Mouse (Mus musculus) adrenal gland, postnatal 14 days (tissue): ENCODE measurements around the gene Camkk2. TPM values are rescaled to one million over a fixed set of nuclear protein-coding genes. Genes with fewer than 3 reads are reported as not detected.

Source experiments
- DNase-seq: peaks from one replicate; pipeline ENCODE4 v3.0.0; 2021; ENCODE audit warnings: mixed read lengths
- microRNA-seq, 2 experiments: library from miRNA; unstranded; fragments of <30 nt; microRNA quantifications; one replicate each; pipeline ENCODE4 v1.2.0; 2021
- total RNA-seq: library from RNA; stranded (reverse); gene quantifications from 2 replicates; pipeline ENCODE4 v1.2.3, GENCODE M21; 2021

The Camkk2 gene
- total RNA-seq, 1 experiment from 2014 or later, result 21.3 TPM

DNA sequence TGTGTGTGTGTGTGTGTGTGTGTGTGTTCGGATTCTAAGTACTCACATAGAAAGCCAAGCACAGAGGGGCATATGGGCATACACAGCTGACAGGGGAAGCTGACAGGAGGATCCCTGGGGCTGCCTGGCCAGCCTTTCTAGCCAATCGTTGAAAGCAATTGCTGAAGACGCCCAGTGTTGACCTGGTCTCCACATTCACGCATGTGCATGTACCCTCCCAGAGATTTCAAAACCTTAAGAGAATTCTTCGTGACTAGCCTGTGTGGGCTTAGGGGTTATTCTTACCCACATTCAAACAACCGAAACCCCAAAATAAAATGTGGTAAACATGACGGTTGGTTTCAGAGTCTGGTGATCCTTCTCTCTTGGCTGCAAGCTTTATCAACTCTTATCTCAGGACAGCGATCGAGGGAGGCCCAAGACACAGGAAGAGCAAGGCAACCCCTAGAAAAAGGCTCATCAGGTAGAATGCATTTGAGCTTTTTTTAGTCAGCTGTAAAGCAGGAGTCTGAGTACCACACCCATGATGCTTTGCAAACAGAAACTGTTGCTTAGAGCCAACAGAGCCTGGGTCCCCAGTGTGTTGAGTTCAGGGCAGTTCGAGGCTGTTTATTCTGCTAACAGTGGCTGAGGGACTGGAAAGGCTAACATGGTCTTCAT, 81.0 kb downstream of the Camkk2 start:
- DNase-seq, result no peak

DNA sequence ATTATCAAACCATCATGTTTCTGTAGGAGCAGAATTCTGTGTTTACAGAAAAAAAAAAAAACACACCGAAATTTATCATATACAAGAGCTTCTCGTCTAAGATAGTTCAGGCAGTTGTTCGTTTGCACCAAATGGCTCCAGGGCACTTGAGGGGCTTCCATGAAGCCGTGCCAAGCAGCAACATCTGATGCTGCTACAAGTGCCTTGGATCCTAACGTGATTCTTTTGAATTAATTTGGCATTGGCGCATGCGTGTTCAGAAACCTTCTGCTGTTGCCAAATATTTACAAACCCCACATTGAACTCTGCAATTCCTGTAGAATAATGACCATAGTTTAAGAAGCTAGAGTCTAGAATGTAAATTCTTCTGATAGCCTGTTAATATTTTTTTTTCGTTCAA, 83.7 kb downstream of the Camkk2 start:
- no peak for DNase-seq

DNA sequence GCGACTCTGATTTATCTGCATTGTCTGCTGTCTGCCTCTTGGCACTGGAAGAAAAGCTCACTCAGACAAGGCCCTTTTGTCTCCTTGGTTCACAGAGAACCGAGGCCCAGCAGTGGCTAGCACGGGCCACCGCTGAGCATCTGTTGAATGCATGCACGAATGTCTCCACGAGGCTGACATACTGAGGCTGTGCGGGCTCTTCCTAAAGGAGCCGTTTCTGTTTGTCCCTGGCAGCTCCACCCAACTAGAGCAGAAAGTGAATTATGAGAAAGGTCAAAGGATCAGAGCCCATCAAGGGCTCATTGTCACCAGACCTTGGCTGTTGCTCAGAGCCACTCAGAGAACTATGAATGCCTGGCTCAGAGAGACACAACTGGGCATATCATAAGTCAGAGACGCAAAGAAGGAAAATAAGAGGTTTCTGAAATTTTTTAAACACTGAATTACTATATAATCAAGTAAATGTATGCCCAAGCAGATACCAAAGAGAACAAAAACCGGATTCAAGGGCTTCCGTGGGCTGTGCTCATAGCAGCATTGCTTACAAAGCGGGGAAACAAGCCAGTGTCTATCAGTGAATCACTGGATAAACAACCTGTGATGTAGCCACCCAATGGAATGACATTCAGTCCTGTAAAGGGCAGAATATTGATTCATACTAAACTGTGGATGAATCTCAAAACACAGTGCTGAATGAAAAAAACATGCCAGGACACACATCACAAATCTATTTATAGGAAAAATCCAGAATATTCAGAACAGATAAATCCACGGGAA, 85.6 kb downstream of the Camkk2 start:
- DNase-seq, result peak; percentile 44

DNA sequence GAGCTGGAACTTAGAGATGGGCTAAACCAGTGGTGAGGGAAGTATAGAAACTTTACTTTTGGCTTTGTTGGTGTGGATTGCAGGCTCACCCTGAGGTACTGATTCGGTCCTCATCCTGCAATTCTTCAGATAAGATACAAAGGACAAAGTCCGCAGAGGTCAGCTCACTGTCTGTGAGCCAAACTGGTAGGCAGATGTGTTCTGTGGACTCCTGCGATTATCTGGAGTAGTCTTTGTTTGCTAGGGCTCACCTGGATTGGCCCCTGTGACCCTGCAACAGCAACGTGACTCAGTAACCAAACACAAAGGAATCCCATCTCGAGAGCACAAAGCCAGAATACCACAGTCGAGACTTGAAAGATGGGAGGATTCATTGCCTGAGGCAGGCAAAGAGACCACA, 88.7 kb downstream of the Camkk2 start:
- DNase-seq, result no peak

DNA sequence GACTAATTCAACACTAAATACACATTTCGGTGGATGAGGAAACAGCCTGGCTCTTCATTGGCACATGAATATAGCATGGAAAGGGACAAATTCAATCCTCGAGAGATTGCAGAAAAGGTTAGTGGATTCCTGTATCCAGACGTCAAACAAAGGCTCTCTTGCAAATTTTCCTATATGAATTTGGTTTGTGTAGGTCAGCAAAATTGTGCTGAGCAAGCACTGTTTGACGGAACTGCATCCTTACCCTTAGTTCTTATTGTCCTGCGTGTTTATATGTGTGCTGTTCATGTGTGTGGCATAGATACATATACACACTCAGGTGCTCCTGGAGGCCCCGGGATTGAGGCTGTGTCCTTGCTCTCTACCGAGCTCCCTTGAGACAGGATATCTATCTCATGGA, 90.1 kb downstream of the Camkk2 start:
- no peak for DNase-seq

DNA sequence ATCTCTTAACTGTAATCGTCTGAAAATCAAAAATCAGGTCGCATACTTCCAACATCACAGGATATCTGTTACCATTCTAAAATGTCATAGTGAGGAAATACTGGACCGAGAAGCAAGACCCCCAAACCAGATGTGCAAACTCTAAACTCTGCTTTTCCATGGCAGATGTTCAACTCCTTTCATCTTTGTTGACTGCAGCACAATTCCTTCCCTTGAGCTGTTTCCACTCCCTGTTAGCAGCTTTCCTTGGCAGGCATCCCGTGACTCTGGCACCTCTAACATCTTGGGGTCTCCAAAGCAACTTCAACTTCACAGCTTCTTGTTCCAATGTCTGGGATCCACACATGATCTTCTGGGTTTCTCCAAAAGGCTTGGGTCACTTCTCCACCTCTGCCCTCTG, 91.8 kb downstream of the Camkk2 start:
- DNase-seq, result no peak

DNA sequence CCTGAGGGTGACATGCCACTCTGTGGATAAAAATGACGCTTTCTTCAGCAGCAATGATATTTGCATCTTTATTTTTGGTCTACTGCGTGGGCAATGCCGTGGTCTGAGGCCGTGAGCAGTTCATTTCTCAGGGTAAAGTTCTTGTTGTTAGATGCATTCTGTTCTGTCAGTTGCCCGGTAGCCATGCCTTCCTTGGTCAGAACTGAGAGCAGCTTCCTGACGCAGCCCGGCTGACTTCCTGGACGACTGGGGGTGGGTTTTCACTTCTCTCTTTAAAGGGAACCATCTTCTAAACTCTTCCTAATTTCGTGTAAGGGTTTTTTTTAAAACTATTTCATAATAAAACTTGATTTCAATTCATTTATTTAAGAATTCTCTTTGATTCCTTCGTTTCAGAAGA, 95.3 kb downstream of the Camkk2 start:
- DNase-seq, result no peak

DNA sequence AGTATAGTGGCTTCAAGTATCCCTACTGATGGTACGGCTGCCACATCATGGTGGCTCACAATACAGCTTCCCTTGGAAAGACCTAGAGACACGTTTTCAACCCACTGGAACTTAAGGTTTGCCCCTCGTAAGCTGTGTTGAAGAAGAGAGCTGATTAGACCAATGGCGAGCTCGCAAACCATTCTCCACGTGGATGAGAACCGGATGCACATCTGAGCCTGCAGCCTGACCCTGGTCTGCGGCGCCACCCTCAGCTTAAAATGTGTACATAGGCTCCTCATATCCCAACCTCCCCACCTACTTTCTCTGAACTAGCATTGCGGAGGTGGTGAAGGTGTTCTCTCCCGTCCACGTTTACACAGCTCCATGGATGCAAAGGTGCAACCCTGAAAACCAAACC, 97.9 kb downstream of the Camkk2 start:
- DNase-seq, result no peak

Small RNAs within 50 kb of the gene (microRNA-seq; reads per million reads assigned to microRNA genes)
- 0.43 to 1.5 reads per million in 2 experiments for gene Mir8115

Other genes starting within 250 kb of the Camkk2 start
- gene Ift81, start 164.9 kb downstream of the Camkk2 start, total RNA-seq, result 11.7 and 18.0 TPM in 2 replicates
- 3.6 and 4.1 TPM in 2 replicates for gene P2rx7, start 135.5 kb downstream of the Camkk2 start, total RNA-seq
- 33.2 and 34.9 TPM in 2 replicates for gene P2rx4, start 71.9 kb downstream of the Camkk2 start, total RNA-seq
- 173 and 195 TPM in 2 replicates for gene Anapc5, start 41.9 kb upstream of the Camkk2 start, total RNA-seq
- gene Rnf34, start 70.6 kb upstream of the Camkk2 start, total RNA-seq, result 21.7 and 27.2 TPM in 2 replicates
- gene Kdm2b, start 210.4 kb upstream of the Camkk2 start, total RNA-seq, result 20.5 and 24.7 TPM in 2 replicates
- 11.7 and 13.4 TPM in 2 replicates for gene Orai1, start 235.7 kb upstream of the Camkk2 start, total RNA-seq